Comparison of ENCODE assay signal across 7 mouse cellular contexts in genomic region chr2:46443061-46443685, GRCm38 (mm10).
A peak's percentile ranks its signal among the peaks of the same experiment; 100 is the strongest.
DNase-seq lines count a peak whose midpoint lies in the region; ATAC-seq lines count a peak whose summit lies in the region.

No protein-coding gene starts in this region.

- no peaks in the 10 kb centered on the region for H3K27me3 ChIP-seq in heart, embryonic 13.5 days (replicated peaks)
- no peaks in the 10 kb centered on the region for H3K27me3 ChIP-seq in kidney, embryonic 16.5 days (ENCODE audit: insufficient read depth, low read length)

- H3K4me3 ChIP-seq in heart, embryonic 13.5 days, result 0 out of 2 replicates have a peak overlapping the region, but pooled peaks have one; percentile 6
- no peak overlapping the region for H3K4me3 ChIP-seq in kidney, embryonic 16.5 days (ENCODE audit: low read length)
- no peak overlapping the region for H3K4me3 ChIP-seq in macrophage (ENCODE audit: inconsistent target)

- no peaks in the 10 kb centered on the region for H3K36me3 ChIP-seq in heart, embryonic 13.5 days
- no peaks in the 10 kb centered on the region for H3K36me3 ChIP-seq in kidney, embryonic 16.5 days (ENCODE audit: insufficient read depth, low read length)
- no peaks in the 10 kb centered on the region for H3K36me3 ChIP-seq in macrophage (ENCODE audit: inconsistent target)

- no peaks in the 10 kb centered on the region for H3K79me2 ChIP-seq in macrophage (ENCODE audit: inconsistent target)

- ATAC-seq in heart, embryonic 13.5 days (ENCODE audit: extremely low read depth, insufficient number of reproducible peaks, low FRiP score, low TSS enrichment), result peak; percentile 14; the same call in 1 of the 2 replicates
- ATAC-seq in kidney, embryonic 16.5 days (ENCODE audit: low FRiP score, low TSS enrichment), result peak; percentile 90

- no peaks in the 10 kb centered on the region for H3K9me3 ChIP-seq in heart, embryonic 13.5 days
- H3K9me3 ChIP-seq in kidney, embryonic 16.5 days (ENCODE audit: low read length), result no peaks in the 10 kb centered on the region

- H3K4me2 ChIP-seq in heart, embryonic 13.5 days, result peak overlapping the region; percentile 48
- peak overlapping the region; percentile 23 for H3K4me2 ChIP-seq in kidney, embryonic 16.5 days (replicated peaks; ENCODE audit: low read depth, low read length)

- H3K4me1 ChIP-seq in heart, embryonic 13.5 days, result peaks cover 26% of the 10 kb centered on the region
- H3K4me1 ChIP-seq in kidney, embryonic 16.5 days (ENCODE audit: insufficient read depth, low read length), result peaks cover 13% of the 10 kb centered on the region

- WGBS in heart, embryonic 13.5 days, result 23% methylated on average over 6 of the region's 6 CpGs
- 22% methylated on average over 6 of the region's 6 CpGs for WGBS in kidney, embryonic 16.5 days
- 23% methylated on average over 6 of the region's 6 CpGs for WGBS in macrophage (ENCODE audit: missing documents)

- H3K27ac ChIP-seq in heart, embryonic 13.5 days (replicated peaks), result peak overlapping the region; percentile 81
- H3K27ac ChIP-seq in kidney, embryonic 16.5 days (ENCODE audit: low read length), result peak overlapping the region; percentile 89
- H3K27ac ChIP-seq in macrophage, result peak overlapping the region; percentile 98

- peak; percentile 21 for DNase-seq in adrenal gland, adult 8-10 months
- DNase-seq in embryo, embryonic 11 days, result peak; percentile 22
- DNase-seq in urinary bladder, postnatal 25 days (ENCODE audit: low spot score), result peak; percentile 19
- DNase-seq in left cerebral cortex, adult 9 months (ENCODE audit: low spot score in 2 of 2), result no peak

- 0 out of 2 replicates have a peak overlapping the region, but pooled peaks have one; percentile 28 for H3K9ac ChIP-seq in heart, embryonic 13.5 days
- H3K9ac ChIP-seq in kidney, embryonic 16.5 days (replicated peaks; ENCODE audit: low read length), result peak overlapping the region; percentile 29; the same call in 1 of the 2 replicates

Comparison
In these comparisons a context has a peak if more than half of its experiments do, and no peak if none do; other contexts are left out.
1. DNase-seq: peak in adrenal gland, adult 8-10 months (single experiment), embryo, embryonic 11 days (single experiment) and urinary bladder, postnatal 25 days (single experiment); none in left cerebral cortex, adult 9 months (0 of 2).
2. Peak in every context shown above with its lines, with median percentiles within 50 percentile points of each other: H3K27ac ChIP-seq.